Mouse (Mus musculus) myocyte (in vitro differentiated cells): Measurements from ENCODE around the gene Zfp369. TPM values are rescaled to one million over a fixed set of nuclear protein-coding genes. Genes with fewer than 3 reads are reported as not detected.

Source experiments
- polyA plus RNA-seq: library from polyadenylated mRNA; unstranded; fragments of >200 nt; fragmentation: generic; extraction: Trizol; gene quantifications from one replicate; pipeline ENCODE4 v1.2.1, GENCODE M21; 2012; ENCODE audit warnings: missing spikeins

Gene Zfp369
- polyA plus RNA-seq, 1 experiment: 11.9 TPM

Other genes with a start within 250 kb of the Zfp369 start
- gene Spata31d1c, start 245.8 kb upstream of the Zfp369 start, polyA plus RNA-seq: not detected
- gene Prss47, start 226.1 kb upstream of the Zfp369 start, polyA plus RNA-seq: not detected
- gene Mfsd14b, start 165.8 kb upstream of the Zfp369 start, polyA plus RNA-seq: 6.0 TPM
- not detected for gene Olfr465-ps1, start 140.7 kb upstream of the Zfp369 start, polyA plus RNA-seq
- gene Olfr466, start 128.6 kb upstream of the Zfp369 start, polyA plus RNA-seq: not detected
- not detected for gene Nlrp4f, start 72.8 kb upstream of the Zfp369 start, polyA plus RNA-seq
- gene Gm10775, start 19.3 kb upstream of the Zfp369 start, polyA plus RNA-seq: not detected
- gene Gm10139, start 233.9 kb downstream of the Zfp369 start, polyA plus RNA-seq: not detected